Mouse (Mus musculus): ENCODE measurements at regions not wholly inside any gene's neighbourhood (a gene's known extent, or its start where the extent isn't known, plus 50 kb on each side); places are given as distances from the start of the nearest gene placed in this dataset.

- Histone ChIP-seq H3K4me2 (ENCODE audit: low read depth, low read length, severe bottlenecking) (no peak overlapping the region), H3K27ac (ENCODE audit: low read depth, low read length) (no peak overlapping the region), H3K9ac (ENCODE audit: low read length) (no peak overlapping the region), H3K4me1 (replicated peaks; ENCODE audit: control insufficient read depth, insufficient read depth, low read length) (no peaks in the 10 kb centered on the region), H3K4me3 (ENCODE audit: low read depth, low read length) (no peak overlapping the region), H3K27me3 (ENCODE audit: control insufficient read depth, insufficient read depth, low read length) (no peaks in the 10 kb centered on the region), H3K9me3 (ENCODE audit: control insufficient read depth, low read length) (no peaks in the 10 kb centered on the region), H3K36me3 (ENCODE audit: control insufficient read depth, insufficient read depth, low read length) (no peaks in the 10 kb centered on the region)
- DNase-seq (ENCODE audit: low spot score) = no peak
- WGBS = 83% methylated on average over 1 of the region's 1 CpGs
- ATAC-seq (replicated peaks; ENCODE audit: low FRiP score) = no peak
Measured at GRCm38 (mm10) chr3:61309197-61309596, 52.2 kb upstream of the Rap2b start.

Data from forebrain, embryonic 11.5 days (tissue).